In genomic region chrX:108561977-108562376, GRCm38 (mm10) we compare ENCODE assay signal across 30 mouse cellular contexts.
"Had no signal": no experiment of that assay in that cellular context is flagged by ENCODE, and none has a peak within 500 bp of the region (broad histone marks: within the 10 kb centered on the region; RNA-seq: fewer than 3 reads in every experiment).

No protein-coding gene starts in this region.

- H3K27ac ChIP-seq: heart, embryonic 13.5 days; heart, embryonic 15.5 days; hindbrain, embryonic 10.5 days; hindbrain, embryonic 12.5 days; hindbrain, embryonic 13.5 days; hindbrain, embryonic 14.5 days; hindbrain, embryonic 15.5 days; hindbrain, postnatal 0 days; intestine, embryonic 15.5 days; kidney, embryonic 15.5 days; kidney, postnatal 0 days; layer of hippocampus, adult 2 months; left cerebral cortex, adult 2 months had no signal

- H3K36me3 ChIP-seq: heart, embryonic 12.5 days; heart, embryonic 13.5 days; heart, embryonic 15.5 days; hindbrain, embryonic 10.5 days; hindbrain, embryonic 12.5 days; hindbrain, embryonic 13.5 days; hindbrain, embryonic 15.5 days; intestine, embryonic 15.5 days; kidney, embryonic 15.5 days had no signal

- H3K4me3 ChIP-seq: heart, embryonic 12.5 days; heart, embryonic 13.5 days; heart, embryonic 15.5 days; hindbrain, embryonic 10.5 days; hindbrain, embryonic 12.5 days; hindbrain, embryonic 13.5 days; hindbrain, embryonic 15.5 days; intestine, embryonic 15.5 days; kidney, embryonic 15.5 days; layer of hippocampus, adult 2 months; left cerebral cortex, adult 2 months had no signal

- DNase-seq: heart, postnatal 10 days; heart, postnatal 14 days; heart, postnatal 36 days; heart, postnatal 4 days; kidney, adult 11 months; kidney, adult 18-20 months; kidney, adult 2 months; kidney, adult 8-10 months; kidney, adult 9 months; kidney, postnatal 10 days; kidney, postnatal 14 days; kidney, postnatal 25 days; kidney, postnatal 36 days; kidney, postnatal 4 days; layer of hippocampus, adult 9-11 months; layer of hippocampus, postnatal 36 days had no signal

- H3K9ac ChIP-seq: heart, embryonic 12.5 days; heart, embryonic 13.5 days; heart, embryonic 15.5 days; hindbrain, embryonic 12.5 days; hindbrain, embryonic 13.5 days; hindbrain, embryonic 14.5 days; hindbrain, embryonic 15.5 days; intestine, embryonic 15.5 days; kidney, embryonic 15.5 days had no signal

- H3K9me3 ChIP-seq: heart, embryonic 12.5 days; heart, embryonic 13.5 days; heart, embryonic 15.5 days; hindbrain, embryonic 10.5 days; hindbrain, embryonic 12.5 days; hindbrain, embryonic 13.5 days; hindbrain, embryonic 15.5 days; intestine, embryonic 15.5 days; kidney, embryonic 15.5 days had no signal

- H3K4me1 ChIP-seq: heart, embryonic 12.5 days; heart, embryonic 13.5 days; heart, embryonic 15.5 days; hindbrain, embryonic 10.5 days; hindbrain, embryonic 12.5 days; hindbrain, embryonic 13.5 days; hindbrain, embryonic 15.5 days; intestine, embryonic 15.5 days; kidney, embryonic 15.5 days had no signal

- H3K27me3 ChIP-seq: heart, embryonic 12.5 days; heart, embryonic 13.5 days; heart, embryonic 15.5 days; hindbrain, embryonic 12.5 days; hindbrain, embryonic 13.5 days; hindbrain, embryonic 15.5 days; intestine, embryonic 15.5 days; kidney, embryonic 15.5 days had no signal
